Mouse (Mus musculus): ENCODE data around the gene Uqcr11.

Uqcr11 gene

GRCm38 (mm10) chr10:80399191-80399972 lies 7.2 kb downstream of the Uqcr11 start, which contains the start of gene Mbd3:
Gene Mbd3, minus strand, starts transcription at chr10:80399550.
- DNase-seq (ENCODE audit: low spot score) = peak; percentile 100

GRCm38 (mm10) chr10:80398719-80399190 lies 7.9 kb downstream of the Uqcr11 start:
- peak; percentile 97 for DNase-seq (ENCODE audit: low spot score)

- no peak for DNase-seq (ENCODE audit: low spot score)
Observed at GRCm38 (mm10) chr10:80398174-80398535, 8.5 kb downstream of the Uqcr11 start.

DNA sequence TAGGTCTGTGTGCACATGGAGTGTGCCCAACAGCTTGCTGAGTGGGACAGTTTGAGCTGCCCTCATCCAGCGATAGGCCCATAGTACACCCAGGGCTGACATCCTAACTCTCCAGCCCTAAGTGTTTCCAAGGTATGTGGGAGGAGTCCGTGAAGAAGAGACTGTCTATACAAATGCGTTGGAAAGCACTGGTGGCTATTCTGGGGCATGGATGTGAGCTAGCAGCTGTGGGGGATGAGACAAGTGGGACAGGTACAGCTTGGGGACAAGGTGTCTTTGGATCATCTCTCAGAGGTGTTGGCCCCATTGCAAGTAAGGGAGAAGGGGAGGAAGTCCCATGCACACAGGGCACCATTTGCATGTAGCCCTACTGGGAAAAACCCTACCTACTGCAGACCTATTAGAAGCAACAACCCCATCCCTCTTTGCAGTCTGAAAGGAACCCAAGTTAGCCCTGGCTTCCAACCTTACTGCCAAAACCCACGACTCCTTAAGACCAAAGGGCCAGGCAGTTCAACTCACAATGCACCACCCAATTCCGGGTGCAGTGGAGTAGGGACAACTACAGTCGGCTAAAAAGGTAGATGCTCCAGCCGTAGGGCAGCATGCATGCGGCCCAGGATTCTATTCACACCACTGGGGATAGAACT lies 9.0 kb downstream of the Uqcr11 start:
- no peak for DNase-seq (ENCODE audit: low spot score)

- no peak for DNase-seq (ENCODE audit: low spot score)
Observed at GRCm38 (mm10) chr10:80396822-80397523, 9.7 kb downstream of the Uqcr11 start.

GRCm38 (mm10) chr10:80395025-80395627 lies 11.5 kb downstream of the Uqcr11 start:
- no peak for DNase-seq (ENCODE audit: low spot score)

GRCm38 (mm10) chr10:80392687-80393086 lies 13.9 kb downstream of the Uqcr11 start:
- no peak for DNase-seq (ENCODE audit: low spot score)

- DNase-seq (ENCODE audit: low spot score) = no peak
Observed at GRCm38 (mm10) chr10:80390697-80391096, 15.9 kb downstream of the Uqcr11 start.

DNA sequence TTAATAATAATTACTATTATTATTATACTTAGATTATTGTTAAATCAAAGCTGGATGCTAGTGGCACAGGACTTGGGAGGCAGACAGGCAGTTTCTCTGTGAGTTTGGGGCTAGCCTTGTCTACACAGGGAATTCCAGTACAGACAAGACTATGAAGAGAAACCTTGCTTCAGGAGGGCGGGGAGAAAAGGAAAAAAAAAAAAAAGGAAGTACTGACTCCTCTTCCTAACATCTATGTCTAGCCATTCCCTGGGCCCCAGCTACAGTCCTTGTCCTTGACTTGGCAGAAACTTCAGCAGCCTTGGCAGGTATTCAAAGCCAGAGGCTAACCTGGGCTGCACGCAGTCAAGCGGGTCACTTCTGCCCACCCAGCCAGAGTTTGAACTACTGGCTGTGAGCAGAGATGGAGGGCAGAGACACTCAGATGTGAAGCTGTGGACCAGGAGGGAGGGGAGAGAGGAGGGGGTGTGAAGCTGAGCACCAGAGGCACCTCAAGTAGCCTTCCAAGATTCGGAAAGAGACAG lies 17.4 kb downstream of the Uqcr11 start:
- no peak for DNase-seq (ENCODE audit: low spot score)

GRCm38 (mm10) chr10:80388731-80389130 lies 17.9 kb downstream of the Uqcr11 start:
- DNase-seq (ENCODE audit: low spot score) = no peak

- peak; percentile 80 for DNase-seq (ENCODE audit: low spot score)
Observed at GRCm38 (mm10) chr10:80387522-80387959, 19.1 kb downstream of the Uqcr11 start, which contains the start of gene Mex3d. Gene Mex3d, minus strand, starts transcription at chr10:80387659.

- no peak for DNase-seq (ENCODE audit: low spot score)
Observed at GRCm38 (mm10) chr10:80386735-80387471, 19.7 kb downstream of the Uqcr11 start.

DNA sequence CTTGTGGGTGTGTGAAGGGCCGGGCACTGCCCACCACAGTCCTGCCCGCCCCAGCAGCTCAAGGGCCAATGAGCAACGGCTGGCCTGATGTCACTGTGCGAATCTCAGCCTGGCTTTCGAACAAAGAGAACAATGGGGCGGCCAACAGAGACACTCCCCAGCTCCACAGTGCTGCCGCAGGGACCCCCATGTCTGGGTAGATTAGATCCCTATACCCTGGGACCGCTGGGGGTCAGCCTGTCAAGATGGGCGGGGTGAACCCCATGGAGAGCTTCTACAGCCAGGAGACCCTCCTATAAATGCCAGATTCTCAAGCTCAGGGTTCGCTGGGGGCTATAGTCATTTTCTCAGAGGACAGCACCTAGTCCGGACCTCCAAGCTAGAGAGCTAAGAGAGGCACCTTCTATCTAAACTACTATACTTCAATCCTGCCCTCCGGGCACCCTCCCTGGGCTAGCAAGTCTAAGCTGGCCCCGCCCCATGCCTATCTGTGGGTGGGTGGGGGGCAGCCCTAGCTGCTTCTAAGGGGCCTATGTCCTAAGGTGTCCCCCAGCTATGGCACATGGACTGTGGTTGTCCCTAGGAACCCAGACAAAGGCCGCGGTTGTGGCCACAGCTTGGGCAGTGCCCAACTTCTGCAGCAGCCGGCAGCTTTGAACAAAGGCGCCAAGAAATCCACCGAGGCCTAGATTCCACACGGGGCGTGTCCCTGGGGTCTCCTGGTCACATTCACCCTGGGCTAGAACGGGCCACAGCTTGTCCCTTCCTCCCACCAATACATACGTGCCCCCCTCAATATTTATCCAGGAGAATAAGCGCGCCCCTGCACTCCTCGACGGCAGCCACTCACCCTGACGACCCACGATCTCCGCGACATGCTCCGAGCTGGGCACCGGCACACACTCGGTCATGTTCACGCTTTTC lies 20.6 kb downstream of the Uqcr11 start:
- DNase-seq (ENCODE audit: low spot score) = no peak

GRCm38 (mm10) chr10:80385310-80385709 lies 21.3 kb downstream of the Uqcr11 start:
- no peak for DNase-seq (ENCODE audit: low spot score)

DNA sequence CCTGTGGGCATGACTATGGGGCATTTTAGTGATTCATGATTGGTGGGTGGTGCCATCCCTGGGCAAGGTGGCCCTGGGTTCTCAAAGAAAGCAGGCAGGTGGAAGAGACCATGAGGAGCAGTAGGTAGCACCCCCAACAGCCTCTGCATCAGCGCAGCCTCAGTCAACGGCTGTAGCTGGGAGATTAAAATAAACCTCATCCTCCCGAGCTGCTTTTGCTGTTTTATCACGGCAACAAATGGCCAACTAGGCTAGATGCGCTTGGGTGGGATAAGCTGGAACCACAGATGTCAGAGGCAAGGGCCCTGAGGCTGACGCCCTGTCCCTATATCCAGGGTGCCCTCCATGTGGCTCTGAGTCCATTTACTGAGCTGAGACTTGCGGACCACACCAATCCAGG lies 21.9 kb downstream of the Uqcr11 start:
- no peak for DNase-seq (ENCODE audit: low spot score)

DNA sequence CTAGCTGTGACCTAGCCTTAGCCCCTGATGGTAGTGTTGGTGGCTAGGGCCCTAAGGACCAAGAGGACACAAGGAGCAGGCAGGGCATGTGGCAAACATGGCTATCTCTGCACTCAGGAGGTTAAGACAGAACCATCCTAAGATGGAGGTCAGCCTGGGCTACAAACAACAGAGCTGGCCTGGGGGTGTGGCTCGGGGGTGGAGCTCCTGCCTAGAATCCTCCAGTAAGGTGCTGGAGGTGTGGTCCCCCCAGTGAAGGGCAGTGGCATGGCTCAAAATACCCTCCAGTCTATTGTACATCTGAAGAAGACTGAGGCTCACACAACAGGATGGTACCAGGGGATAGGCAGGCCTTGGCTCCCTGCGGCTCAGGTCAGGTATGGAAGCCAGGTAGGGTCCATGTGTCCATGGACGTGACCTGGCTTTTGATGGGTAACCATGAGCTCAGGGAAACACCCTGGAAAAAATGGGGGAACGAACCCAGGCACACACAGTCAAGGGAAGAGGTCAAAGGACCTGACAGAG lies 22.5 kb downstream of the Uqcr11 start:
- no peak for DNase-seq (ENCODE audit: low spot score)

DNA sequence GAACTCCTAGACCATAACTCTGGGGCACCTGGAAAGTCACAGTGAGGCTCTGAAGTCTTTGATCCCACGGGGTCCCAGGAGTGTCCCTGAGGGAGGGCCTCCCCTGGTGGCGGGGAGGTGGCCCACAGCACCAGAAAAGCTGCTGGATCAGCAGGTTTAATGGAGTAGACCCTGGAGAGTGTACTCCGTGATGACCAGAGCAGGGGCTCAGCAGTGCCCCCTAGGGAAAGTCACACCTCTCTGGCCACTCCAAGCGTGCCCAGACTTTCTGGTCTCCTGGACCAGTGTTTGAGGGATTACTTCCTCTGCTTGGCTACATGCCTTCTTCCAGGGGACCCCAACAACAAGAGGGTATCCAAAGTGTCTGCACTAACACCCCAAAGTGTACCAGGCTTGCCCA lies 23.2 kb downstream of the Uqcr11 start:
- no peak for DNase-seq (ENCODE audit: low spot score)

GRCm38 (mm10) chr10:80382641-80383365 lies 23.8 kb downstream of the Uqcr11 start:
- DNase-seq (ENCODE audit: low spot score) = no peak

DNA sequence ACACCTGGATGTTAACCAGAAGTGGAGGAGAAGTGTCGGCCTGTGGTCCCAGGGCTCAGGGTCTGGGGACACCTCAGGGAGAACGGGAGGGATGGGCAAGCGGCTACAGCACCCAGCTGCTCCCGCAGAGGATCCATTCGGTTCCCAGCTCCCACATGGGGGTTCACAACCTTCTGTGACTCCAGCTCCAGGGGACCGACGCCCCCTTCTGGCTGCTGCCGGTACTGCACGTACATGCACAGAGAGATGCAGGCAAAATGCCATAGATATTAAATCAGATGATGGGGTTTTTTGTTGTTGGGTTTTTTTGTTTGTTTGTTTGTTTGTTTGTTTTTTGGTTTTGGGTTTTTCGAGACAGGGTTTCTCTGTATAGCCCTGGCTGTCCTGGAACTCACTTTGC lies 28.9 kb downstream of the Uqcr11 start:
- peak; percentile 39 for DNase-seq (ENCODE audit: low spot score)

Measured in T-cell, adult 2 months (primary cell).